Mouse (Mus musculus) ES-Bruce4 (cell line): ENCODE measurements at regions not wholly inside any gene's neighbourhood (a gene's known extent, or its start where the extent isn't known, plus 50 kb on each side); places are given as distances from the start of the nearest gene placed in this dataset.

Experiments
- H3K27ac ChIP-seq: 2 replicates; pipeline ENCODE4 v1.5.1; 2012; ENCODE audit warnings: low read length, inconsistent platforms; ENCODE audit not compliant: insufficient read depth
- H3K27me3 ChIP-seq: 2 replicates; pipeline ENCODE4 v1.6.1; 2012; ENCODE audit warnings: mild to moderate bottlenecking, low read length, inconsistent platforms; ENCODE audit not compliant: control insufficient read depth, poor library complexity, insufficient read depth, severe bottlenecking
- H3K36me3 ChIP-seq: 2 replicates; pipeline ENCODE4 v1.6.1; 2012; ENCODE audit warnings: inconsistent platforms, mild to moderate bottlenecking, low read length, moderate library complexity; ENCODE audit not compliant: control insufficient read depth, poor library complexity, insufficient read depth, severe bottlenecking
- H3K4me1 ChIP-seq: one replicate; pipeline ENCODE4 v1.8.1; 2011; ENCODE audit warnings: low read length; ENCODE audit not compliant: control insufficient read depth, insufficient read depth
- H3K4me3 ChIP-seq: 2 replicates; pipeline ENCODE4 v1.5.1; 2011; ENCODE audit warnings: low read depth, mild to moderate bottlenecking, low read length
- H3K9ac ChIP-seq: 2 replicates; pipeline ENCODE4 v1.6.1; 2012; ENCODE audit warnings: low read depth, mild to moderate bottlenecking, inconsistent platforms; ENCODE audit not compliant: poor library complexity, severe bottlenecking
- H3K9me3 ChIP-seq: replicated peaks from 2 replicates; pipeline ENCODE4 v1.6.1; 2012; ENCODE audit warnings: mild to moderate bottlenecking, low read length, inconsistent platforms; ENCODE audit not compliant: control insufficient read depth, poor library complexity, insufficient read depth, severe bottlenecking
- CTCF ChIP-seq: IDR thresholded peaks from one replicate; pipeline ENCODE4 v1.8.1; 2011; ENCODE audit warnings: low read depth, low read length
- EP300 ChIP-seq: IDR thresholded peaks from 2 replicates; pipeline ENCODE4 v1.6.1; 2011; ENCODE audit warnings: low read depth, low read length; ENCODE audit not compliant: insufficient read depth
- POLR2A ChIP-seq: IDR thresholded peaks from one replicate; pipeline ENCODE4 v1.8.1; 2011; ENCODE audit warnings: low read length; ENCODE audit not compliant: insufficient read depth

GRCm38 (mm10) chr11:39934216-39934615 is 760.8 kb downstream of the Mat2b start:
- Histone ChIP-seq H3K27me3 (no peaks in the 10 kb centered on the region), H3K27ac (no peak overlapping the region), H3K4me3 (no peak overlapping the region), H3K9me3 (no peaks in the 10 kb centered on the region), H3K36me3 (no peaks in the 10 kb centered on the region), H3K4me1 (no peaks in the 10 kb centered on the region), H3K9ac (no peak overlapping the region)
- TF ChIP-seq EP300 = no peak
- TF ChIP-seq CTCF = no peak

- TF ChIP-seq POLR2A (no peak), EP300 (no peak)
- Histone ChIP-seq H3K27ac (no peak overlapping the region), H3K4me3 (no peak overlapping the region), H3K9me3 (no peaks in the 10 kb centered on the region), H3K4me1 (no peaks in the 10 kb centered on the region), H3K27me3 (no peaks in the 10 kb centered on the region), H3K36me3 (no peaks in the 10 kb centered on the region), H3K9ac (no peak overlapping the region)
These were observed 771.0 kb downstream of the Mat2b start for GRCm38 (mm10) chr11:39923977-39924527.

- Histone ChIP-seq H3K9me3 (no peaks in the 10 kb centered on the region), H3K9ac (no peak overlapping the region), H3K4me1 (no peaks in the 10 kb centered on the region), H3K27ac (no peak overlapping the region), H3K27me3 (no peaks in the 10 kb centered on the region), H3K4me3 (no peak overlapping the region), H3K36me3 (no peaks in the 10 kb centered on the region)
- no peak for TF ChIP-seq POLR2A
- TF ChIP-seq CTCF = no peak
- TF ChIP-seq EP300 = no peak
These were observed 777.2 kb downstream of the Mat2b start for GRCm38 (mm10) chr11:39917716-39918347.

- Histone ChIP-seq H3K4me1 (no peaks in the 10 kb centered on the region), H3K27me3 (no peaks in the 10 kb centered on the region), H3K4me3 (no peak overlapping the region), H3K36me3 (no peaks in the 10 kb centered on the region), H3K27ac (no peak overlapping the region), H3K9ac (no peak overlapping the region), H3K9me3 (no peaks in the 10 kb centered on the region)
- TF ChIP-seq EP300 (no peak), POLR2A (no peak), CTCF (no peak)
These were observed 795.3 kb downstream of the Mat2b start for GRCm38 (mm10) chr11:39899644-39900225.

GRCm38 (mm10) chr11:39883305-39883704 is 811.7 kb downstream of the Mat2b start:
- H3K27ac ChIP-seq = no peak overlapping the region
- TF ChIP-seq POLR2A = no peak
- no peak for TF ChIP-seq CTCF
- TF ChIP-seq EP300 = no peak
- H3K9ac ChIP-seq = no peak overlapping the region
- H3K4me1 ChIP-seq = no peaks in the 10 kb centered on the region
- H3K27me3 ChIP-seq = no peaks in the 10 kb centered on the region
- no peaks in the 10 kb centered on the region for H3K9me3 ChIP-seq
- H3K4me3 ChIP-seq = no peak overlapping the region
- H3K36me3 ChIP-seq = no peaks in the 10 kb centered on the region

- Histone ChIP-seq H3K9ac (no peak overlapping the region), H3K36me3 (no peaks in the 10 kb centered on the region), H3K4me1 (no peaks in the 10 kb centered on the region), H3K27ac (no peak overlapping the region), H3K4me3 (no peak overlapping the region), H3K9me3 (no peaks in the 10 kb centered on the region), H3K27me3 (no peaks in the 10 kb centered on the region)
- TF ChIP-seq POLR2A = no peak
These were observed 826.5 kb downstream of the Mat2b start for GRCm38 (mm10) chr11:39868451-39868979.
